Mouse (Mus musculus) forebrain, embryonic 16.5 days (tissue): ENCODE data around the gene Apba3. TPM values are rescaled to one million over a fixed set of nuclear protein-coding genes. Genes with fewer than 3 reads are reported as not detected.

Experiments
- ATAC-seq: fragments of 200-750 bp; cut with Nextera tagmentation; 2 replicates; pipeline ENCODE4 v1.8.0; 2017; ENCODE audit warnings: mild to moderate bottlenecking, moderate library complexity
- H3K27ac ChIP-seq: fragments of 300-500 bp; sonication (generic); 2 replicates; pipeline ENCODE4 v1.5.1; 2014; ENCODE audit warnings: low read length, control low read depth
- H3K27me3 ChIP-seq: fragments of 300-500 bp; sonication (generic); replicated peaks from 2 replicates; pipeline ENCODE4 v1.6.1; 2014; ENCODE audit warnings: low read length; ENCODE audit not compliant: control insufficient read depth, insufficient read depth
- H3K36me3 ChIP-seq: fragments of 300-500 bp; sonication (generic); 2 replicates; pipeline ENCODE4 v1.6.1; 2014; ENCODE audit not compliant: control insufficient read depth, insufficient read depth
- H3K4me1 ChIP-seq: fragments of 300-500 bp; sonication (generic); replicated peaks from 2 replicates; pipeline ENCODE4 v1.6.1; 2014; ENCODE audit warnings: low read length; ENCODE audit not compliant: control insufficient read depth, insufficient read depth
- H3K4me2 ChIP-seq: fragments of 300-500 bp; sonication (generic); 2 replicates; pipeline ENCODE4 v1.6.1; 2014; ENCODE audit warnings: mild to moderate bottlenecking, low read length, control low read depth
- H3K4me3 ChIP-seq: fragments of 300-500 bp; sonication (generic); replicated peaks from 2 replicates; pipeline ENCODE4 v1.5.1; 2014; ENCODE audit warnings: mild to moderate bottlenecking, low read length, control low read depth
- H3K9ac ChIP-seq: fragments of 300-500 bp; sonication (generic); replicated peaks from 2 replicates; pipeline ENCODE4 v1.6.1; 2014; ENCODE audit warnings: low read depth, low read length, control low read depth
- H3K9me3 ChIP-seq: fragments of 300-500 bp; sonication (generic); 2 replicates; pipeline ENCODE4 v1.6.1; 2016; ENCODE audit warnings: low read length; ENCODE audit not compliant: control insufficient read depth
- WGBS: fragments of 180-500 bp; shearing (Covaris S2); extraction: QIAGEN DNeasy Blood & Tissue Kit; methylation state at CpG from one replicate; pipeline ENCODE4 v1.1.7; 2014; 5-methylcytosine and 5-hydroxymethylcytosine counted together
- microRNA-seq: library from miRNA; unstranded; fragments of <30 nt; microRNA quantifications from one replicate; pipeline ENCODE4, GENCODE M21; 2017
- polyA plus RNA-seq: library from polyadenylated mRNA; unstranded; fragments of >200 nt; fragmentation: Nextera tagmentation; extraction: Ambion mirVana; gene quantifications from 2 replicates; pipeline ENCODE4 v1.2.1, GENCODE M21; 2015

Apba3 gene
- polyA plus RNA-seq, 1 experiment from 2014 or later, result 39.1 TPM

- H3K4me1 ChIP-seq, result peaks cover 24% of the 10 kb centered on the region
- H3K4me3 ChIP-seq, result peak overlapping the region; percentile 89
- peak overlapping the region; percentile 83 for H3K4me2 ChIP-seq
- ATAC-seq, result 0 out of 2 replicates have a peak, but pooled peaks have one; percentile 1
- no peaks in the 10 kb centered on the region for H3K27me3 ChIP-seq
- WGBS, result under 1% methylated on average over 38 of the region's 38 CpGs
- peaks cover 33% of the 10 kb centered on the region for H3K36me3 ChIP-seq
- H3K27ac ChIP-seq, result peak overlapping the region; percentile 97
- H3K9me3 ChIP-seq, result no peaks in the 10 kb centered on the region
- peak overlapping the region; percentile 44 for H3K9ac ChIP-seq
Observed at GRCm38 (mm10) chr10:81319741-81320549, 53.2 kb downstream of the Apba3 start.

- Histone ChIP-seq H3K27me3 (no peaks in the 10 kb centered on the region), H3K4me2 (peak within 1 kb of the TSS; percentile 83), H3K4me3 (peak within 1 kb of the TSS; percentile 89), H3K27ac (peak within 1 kb of the TSS; percentile 97), H3K9ac (peak within 1 kb of the TSS; percentile 66), H3K36me3 (peaks cover 33% of the 10 kb centered on the region), H3K9me3 (no peaks in the 10 kb centered on the region), H3K4me1 (peaks cover 24% of the 10 kb centered on the region)
- ATAC-seq, result peak; percentile 93
- WGBS, result under 1% methylated on average over 68 of the region's 68 CpGs
Observed at GRCm38 (mm10) chr10:81320550-81321347, 54.0 kb downstream of the Apba3 start, which contains the start of gene Cactin. TSS of gene Cactin (plus strand) at chr10:81321103.

- no peak for ATAC-seq
- H3K36me3 ChIP-seq, result peaks cover 35% of the 10 kb centered on the region
- peaks cover 24% of the 10 kb centered on the region for H3K4me1 ChIP-seq
- H3K4me3 ChIP-seq, result peak overlapping the region; percentile 89
- no peaks in the 10 kb centered on the region for H3K9me3 ChIP-seq
- WGBS, result 3% methylated on average over 19 of the region's 20 CpGs
- H3K27ac ChIP-seq, result peak overlapping the region; percentile 97; the same call in 1 of the 2 replicates
- peak overlapping the region; percentile 83 for H3K4me2 ChIP-seq
- no peaks in the 10 kb centered on the region for H3K27me3 ChIP-seq
- H3K9ac ChIP-seq, result peak overlapping the region; percentile 66
Observed at GRCm38 (mm10) chr10:81321436-81321835, 54.7 kb downstream of the Apba3 start.

- H3K4me2 ChIP-seq, result no peak overlapping the region
- no peak overlapping the region for H3K4me3 ChIP-seq
- ATAC-seq, result no peak
Observed at GRCm38 (mm10) chr10:81322444-81322843, 55.7 kb downstream of the Apba3 start.

More at GRCm38 (mm10) chr10:81322444-81322843, 55.7 kb downstream of the Apba3 start:
- Histone ChIP-seq H3K36me3 (peaks cover 41% of the 10 kb centered on the region), H3K9me3 (no peaks in the 10 kb centered on the region), H3K27ac (no peak overlapping the region), H3K27me3 (no peaks in the 10 kb centered on the region), H3K9ac (no peak overlapping the region), H3K4me1 (peaks cover 24% of the 10 kb centered on the region)
- 95% methylated on average over 27 of the region's 27 CpGs for WGBS

Small RNA genes within 50 kb of the gene (microRNA-seq; reads per million reads assigned to microRNA genes)
- 12.3 reads per million, percentile 31 among the genes with 10 or more reads in this experiment for gene Mir3057

Other genes with a start within 250 kb of the Apba3 start
- 37.6 and 45.4 TPM in 2 replicates for gene Diras1, start 241.3 kb upstream of the Apba3 start, polyA plus RNA-seq
- 48.1 and 54.0 TPM in 2 replicates for gene Slc39a3, start 229.5 kb upstream of the Apba3 start, polyA plus RNA-seq
- gene Sgta, start 206.8 kb upstream of the Apba3 start, polyA plus RNA-seq, result 325 and 344 TPM in 2 replicates
- gene Thop1, start 196.9 kb upstream of the Apba3 start, polyA plus RNA-seq, result 69.4 and 70.4 TPM in 2 replicates
- 0.17 and 0.66 TPM in 2 replicates for gene Creb3l3, start 168.1 kb upstream of the Apba3 start, polyA plus RNA-seq
- gene Map2k2, start 161.0 kb upstream of the Apba3 start, polyA plus RNA-seq, result 210 and 213 TPM in 2 replicates
- gene Zbtb7a, start 131.7 kb upstream of the Apba3 start, polyA plus RNA-seq, result 11.6 and 11.8 TPM in 2 replicates
- 48.5 and 62.7 TPM in 2 replicates for gene Pias4, start 99.0 kb upstream of the Apba3 start, polyA plus RNA-seq
- 652 and 674 TPM in 2 replicates for gene Eef2, start 90.3 kb upstream of the Apba3 start, polyA plus RNA-seq
- 55.1 and 56.9 TPM in 2 replicates for gene Dapk3, start 84.0 kb upstream of the Apba3 start, polyA plus RNA-seq
- gene 4930442H23Rik, start 83.1 kb upstream of the Apba3 start, polyA plus RNA-seq, result not detected in 2 replicates
- gene Nmrk2, start 64.9 kb upstream of the Apba3 start, polyA plus RNA-seq, result 0.11 TPM in 1 of 2 replicates, not detected in the other
- gene Atcay, start 36.1 kb upstream of the Apba3 start, polyA plus RNA-seq, result 81.4 and 94.9 TPM in 2 replicates
- 18.4 and 24.0 TPM in 2 replicates for gene Zfr2, start 33.8 kb upstream of the Apba3 start, polyA plus RNA-seq
- gene Matk, start 14.0 kb upstream of the Apba3 start, polyA plus RNA-seq, result 28.8 and 44.2 TPM in 2 replicates
- gene Mrpl54, start within 50 bp of the Apba3 start, polyA plus RNA-seq, result 84.0 and 90.1 TPM in 2 replicates
- gene Tjp3, start 24.6 kb downstream of the Apba3 start, polyA plus RNA-seq, result 7.3 and 8.3 TPM in 2 replicates
- gene Pip5k1c, start 26.0 kb downstream of the Apba3 start, polyA plus RNA-seq, result 138 and 143 TPM in 2 replicates
- gene Cactin, start 54.1 kb downstream of the Apba3 start, polyA plus RNA-seq, result 36.8 and 38.3 TPM in 2 replicates
- 3.6 and 4.9 TPM in 2 replicates for gene Tbxa2r, start 61.8 kb downstream of the Apba3 start, polyA plus RNA-seq
- gene Gipc3, start 76.3 kb downstream of the Apba3 start, polyA plus RNA-seq, result not detected in 2 replicates
- 33.4 and 34.2 TPM in 2 replicates for gene Hmg20b, start 83.5 kb downstream of the Apba3 start, polyA plus RNA-seq
- 11.4 and 11.5 TPM in 2 replicates for gene Mfsd12, start 90.5 kb downstream of the Apba3 start, polyA plus RNA-seq
- gene 4930404N11Rik, start 98.9 kb downstream of the Apba3 start, polyA plus RNA-seq, result 0.72 and 0.86 TPM in 2 replicates
- gene Fzr1, start 111.6 kb downstream of the Apba3 start, polyA plus RNA-seq, result 121 and 133 TPM in 2 replicates
- 86.0 and 91.0 TPM in 2 replicates for gene Dohh, start 117.5 kb downstream of the Apba3 start, polyA plus RNA-seq
- 6.2 and 8.8 TPM in 2 replicates for gene Gm48551, start 117.5 kb downstream of the Apba3 start, polyA plus RNA-seq
- 1.0 and 2.2 TPM in 2 replicates for gene Gm48552, start 122.0 kb downstream of the Apba3 start, polyA plus RNA-seq
- 1.2 and 1.8 TPM in 2 replicates for gene Smim24, start 126.1 kb downstream of the Apba3 start, polyA plus RNA-seq
- gene Nfic, start 188.7 kb downstream of the Apba3 start, polyA plus RNA-seq, result 25.4 and 27.0 TPM in 2 replicates
- gene Celf5, start 215.7 kb downstream of the Apba3 start, polyA plus RNA-seq, result 75.3 and 93.0 TPM in 2 replicates
- 70.4 and 80.9 TPM in 2 replicates for gene Ncln, start 229.4 kb downstream of the Apba3 start, polyA plus RNA-seq
- gene S1pr4, start 233.2 kb downstream of the Apba3 start, polyA plus RNA-seq, result 0.40 and 0.53 TPM in 2 replicates